Mouse (Mus musculus): ENCODE results near the gene Rnf220.
"Not testable (repeated sequence)": the region's sequence is repeated elsewhere in the genome, so short reads cannot be mapped to it uniquely, and the experiment has no call there.

Rnf220 gene

DNA sequence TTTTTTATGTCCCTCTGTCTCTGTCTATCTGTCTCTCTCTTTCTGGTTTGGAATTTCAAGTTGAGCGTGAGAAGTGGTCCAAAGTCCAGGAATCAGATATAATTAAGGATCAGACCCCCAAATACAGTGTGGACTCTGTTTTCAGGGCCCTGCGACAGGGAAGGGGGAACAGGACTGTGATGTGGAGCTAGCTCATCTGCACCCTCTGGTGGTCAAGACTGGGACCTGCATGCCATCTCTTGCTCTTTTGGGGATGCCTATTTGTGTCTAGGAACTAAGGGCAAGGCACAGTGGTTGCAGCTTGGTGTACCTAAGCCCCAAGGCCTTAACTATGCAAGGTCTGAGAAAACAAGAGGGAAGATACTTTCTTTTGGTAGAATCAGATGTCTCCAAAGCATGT, 229.6 kb downstream of the Rnf220 start:
- peak; percentile 34 for DNase-seq (ENCODE audit: low spot score)

DNA sequence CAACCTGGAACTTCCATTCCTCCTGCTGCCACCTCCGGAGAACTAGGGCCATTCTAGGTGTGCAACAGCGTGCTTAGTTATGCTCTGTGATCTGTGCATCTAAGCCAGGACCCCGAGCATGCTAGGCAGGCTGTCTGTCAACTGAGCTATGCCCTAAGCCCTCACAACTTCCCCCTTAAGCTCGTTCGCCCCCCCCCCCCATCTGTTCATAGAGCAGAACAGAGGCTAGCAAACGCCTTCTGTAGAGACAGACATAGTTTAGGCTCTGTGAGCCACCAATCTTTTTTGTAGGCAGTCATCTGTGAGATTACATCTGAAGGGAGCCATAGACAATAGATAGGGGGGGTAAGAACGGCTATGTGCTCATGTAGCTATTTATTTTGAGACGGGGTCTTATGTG, 233.9 kb downstream of the Rnf220 start:
- DNase-seq (ENCODE audit: low spot score) = no peak

DNA sequence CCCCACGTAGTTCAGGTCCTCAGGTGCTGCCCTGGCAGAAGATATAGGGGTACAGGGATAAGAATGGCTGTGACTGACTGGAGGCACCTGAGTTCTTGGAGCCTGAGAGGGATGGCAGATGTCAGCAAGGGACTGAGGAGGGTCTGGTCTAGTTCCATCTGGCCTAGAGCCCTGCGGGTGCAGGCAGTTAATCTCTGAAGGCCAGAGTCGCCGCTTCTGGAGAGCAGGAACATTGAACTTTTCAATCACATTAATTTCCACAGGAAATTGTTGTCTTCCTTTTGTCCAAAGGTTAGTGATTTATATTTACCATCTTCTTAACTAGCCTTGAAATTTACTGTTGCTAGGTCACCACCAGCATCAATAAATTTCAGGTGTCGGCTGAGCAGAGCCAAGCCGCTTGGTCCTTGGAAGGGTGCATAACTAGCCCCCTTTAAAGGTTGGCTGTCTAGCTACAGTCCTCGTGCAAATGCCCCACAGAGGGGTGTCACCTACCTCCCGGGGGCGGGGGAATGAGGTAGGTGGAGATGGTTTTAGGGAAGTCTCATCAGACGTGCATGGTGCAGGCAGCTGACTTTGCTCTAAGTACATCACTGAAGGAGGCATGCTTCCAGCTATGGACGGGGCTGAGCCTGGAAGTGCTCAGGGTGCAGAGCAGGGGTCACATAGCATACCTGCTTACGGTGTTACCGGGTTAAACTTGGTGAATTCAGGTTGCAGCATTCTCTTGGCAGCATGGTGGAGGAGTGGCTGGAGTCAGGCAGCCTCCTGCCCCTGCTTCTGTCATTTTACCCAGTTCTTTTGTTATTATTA, 234.5 kb downstream of the Rnf220 start:
- no peak for DNase-seq (ENCODE audit: low spot score)

GRCm38 (mm10) chr4:117261222-117261621, 235.6 kb downstream of the Rnf220 start:
- DNase-seq (ENCODE audit: low spot score) = no peak

GRCm38 (mm10) chr4:117259909-117260308, 236.9 kb downstream of the Rnf220 start:
- not testable (repeated sequence) for DNase-seq (ENCODE audit: low spot score)

DNA sequence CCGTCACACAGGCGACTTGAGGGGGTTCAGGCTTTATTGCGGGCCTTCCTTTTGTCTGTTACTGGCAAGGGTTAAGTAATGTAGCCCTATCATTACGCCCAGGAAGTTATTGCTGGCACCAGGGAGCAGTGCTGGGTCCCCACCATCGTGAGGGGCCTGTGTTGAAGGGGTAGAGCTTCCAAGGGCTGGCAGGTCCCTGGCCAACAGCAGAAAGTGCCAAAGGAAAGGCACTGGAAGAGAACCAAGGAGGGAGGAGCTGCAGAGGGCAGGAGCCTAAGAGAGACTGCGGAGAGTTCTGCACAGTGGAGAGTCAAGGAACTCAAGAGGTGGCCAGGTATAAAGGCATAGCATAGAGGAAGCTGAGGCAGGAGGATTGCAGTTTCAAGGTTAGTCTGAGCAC, 242.2 kb downstream of the Rnf220 start:
- DNase-seq (ENCODE audit: low spot score) = no peak

GRCm38 (mm10) chr4:117254017-117254627, 242.7 kb downstream of the Rnf220 start:
- no peak for DNase-seq (ENCODE audit: low spot score)

DNA sequence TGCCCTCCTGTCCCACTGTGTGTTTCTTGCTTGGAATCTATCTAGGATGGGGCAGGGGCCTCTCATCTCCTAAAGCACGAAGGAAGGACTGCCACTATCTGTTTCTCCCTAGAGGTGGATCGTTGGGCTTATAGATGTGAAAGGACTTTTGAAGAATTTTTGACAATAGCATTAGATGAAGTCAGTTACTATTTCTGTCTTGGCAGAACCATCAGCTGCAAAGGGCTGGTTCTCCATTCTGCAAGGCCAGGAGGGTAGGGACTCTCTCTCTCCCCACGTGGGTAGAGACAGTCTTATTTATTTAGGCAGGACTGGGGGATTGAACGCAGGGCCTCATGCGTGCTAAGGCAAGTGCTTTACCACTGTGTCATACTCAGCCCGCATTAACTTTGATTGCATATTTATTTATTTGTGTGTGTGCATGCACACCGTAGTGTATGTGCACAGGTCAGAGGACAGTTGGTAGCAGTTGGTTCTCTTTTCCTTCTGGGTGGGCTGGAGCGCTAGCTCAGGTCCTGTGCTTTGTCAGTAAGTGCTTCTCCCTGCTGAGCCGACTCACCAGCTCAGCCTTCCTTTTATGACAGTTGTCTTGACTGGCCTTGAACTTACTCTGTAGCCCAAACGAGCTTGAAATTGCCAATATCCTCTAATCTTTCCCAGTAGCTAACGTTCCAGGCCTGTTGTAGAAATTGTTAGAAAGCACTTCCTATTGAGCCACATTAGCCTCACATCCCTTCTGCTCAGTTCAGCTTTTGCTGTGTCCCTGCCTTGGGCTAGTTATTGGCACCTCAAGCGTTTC, 243.4 kb downstream of the Rnf220 start:
- no peak for DNase-seq (ENCODE audit: low spot score)

DNA sequence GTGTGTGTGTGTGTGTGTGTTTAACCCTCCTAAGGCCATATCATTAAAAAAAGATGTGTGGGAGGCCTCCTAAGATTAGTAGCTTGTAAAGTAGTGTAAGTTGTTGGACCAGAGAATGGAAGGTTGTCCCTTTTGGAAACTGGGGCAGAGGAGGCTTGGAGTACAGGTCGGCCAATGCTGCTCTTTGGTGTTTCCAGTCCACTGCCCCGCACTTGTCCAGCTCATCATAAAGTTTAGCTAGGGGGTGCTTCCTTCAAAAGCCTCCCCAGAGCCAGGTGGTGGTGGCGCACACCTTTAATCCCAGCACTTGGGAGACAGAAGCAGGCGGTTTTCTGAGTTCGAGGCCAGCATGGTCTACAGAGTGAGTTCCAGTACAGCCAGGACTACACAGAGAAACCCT, 244.1 kb downstream of the Rnf220 start:
- DNase-seq (ENCODE audit: low spot score) = no peak

GRCm38 (mm10) chr4:117252351-117252750, 244.5 kb downstream of the Rnf220 start:
- DNase-seq (ENCODE audit: low spot score) = no peak

- DNase-seq (ENCODE audit: low spot score) = peak; percentile 96
Observed at GRCm38 (mm10) chr4:117251801-117252316, 245.0 kb downstream of the Rnf220 start, which contains the start of the genes Tmem53 and Armh1. Tmem53 (plus strand) TSS chr4:117251951. Armh1 (minus strand) TSS chr4:117252125.

- DNase-seq (ENCODE audit: low spot score) = no peak
Observed at GRCm38 (mm10) chr4:117250982-117251381, 245.9 kb downstream of the Rnf220 start.

DNA sequence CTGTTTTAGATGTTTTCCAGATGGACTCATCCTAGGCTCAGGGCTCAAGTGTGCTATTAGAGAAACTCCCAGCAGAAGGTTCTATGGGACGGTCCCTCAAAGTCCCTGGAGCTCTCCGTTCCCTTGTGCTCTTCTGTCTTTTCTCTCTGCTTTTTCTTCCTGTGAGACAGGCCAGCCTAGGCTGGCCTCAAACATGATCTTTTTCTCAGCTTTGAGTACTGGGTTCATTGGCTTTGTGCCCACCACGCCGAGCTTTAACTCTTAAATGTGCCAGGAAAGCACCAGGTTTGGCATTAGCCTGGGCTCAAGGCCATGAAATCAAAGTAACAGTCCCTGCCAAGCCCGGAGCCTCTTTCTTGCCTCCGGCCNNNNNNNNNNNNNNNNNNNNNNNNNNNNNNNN, 256.0 kb downstream of the Rnf220 start:
- DNase-seq (ENCODE audit: low spot score) = no peak

DNA sequence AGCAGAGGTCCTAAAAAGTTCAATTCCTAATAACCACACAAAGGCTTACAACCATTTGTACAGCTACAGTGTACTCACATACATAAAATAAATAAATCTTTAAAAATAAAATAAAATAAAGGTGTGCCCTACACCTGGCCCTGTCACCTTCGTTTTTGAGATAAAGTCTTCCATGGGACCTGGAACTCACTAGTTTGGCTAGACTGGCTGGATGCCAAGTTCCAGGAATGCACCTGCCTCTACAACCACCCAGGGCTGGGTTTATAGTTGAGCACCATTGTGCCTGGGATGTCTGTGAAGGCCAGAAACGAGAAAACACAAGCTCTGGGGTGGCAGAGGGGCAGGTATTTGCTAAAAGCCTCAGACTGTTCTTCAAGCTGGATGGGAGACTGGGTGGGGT, 257.7 kb downstream of the Rnf220 start:
- DNase-seq (ENCODE audit: low spot score) = no peak

DNA sequence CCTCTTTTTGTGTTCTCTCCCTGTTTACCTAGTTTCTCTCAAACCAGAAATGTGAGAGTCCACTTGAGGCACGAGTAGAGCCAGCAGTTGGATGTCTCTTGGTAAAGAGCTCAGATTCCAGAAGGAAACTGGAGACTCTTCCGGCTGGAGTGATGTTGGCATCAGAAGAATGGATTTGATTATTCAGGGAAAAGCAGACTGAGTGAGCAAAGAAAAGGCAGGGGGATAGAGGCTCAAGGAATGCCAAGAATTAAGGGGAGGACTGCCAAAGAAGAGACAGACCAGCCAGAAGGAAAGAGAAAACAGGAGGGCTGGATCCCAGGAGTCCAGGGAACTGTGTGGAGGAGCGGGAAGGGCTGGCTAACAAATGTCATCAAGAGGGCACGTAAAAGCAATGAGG, 261.0 kb downstream of the Rnf220 start:
- no peak for DNase-seq (ENCODE audit: low spot score)

- no peak for DNase-seq (ENCODE audit: low spot score)
Observed at GRCm38 (mm10) chr4:117234166-117234741, 262.6 kb downstream of the Rnf220 start.

DNA sequence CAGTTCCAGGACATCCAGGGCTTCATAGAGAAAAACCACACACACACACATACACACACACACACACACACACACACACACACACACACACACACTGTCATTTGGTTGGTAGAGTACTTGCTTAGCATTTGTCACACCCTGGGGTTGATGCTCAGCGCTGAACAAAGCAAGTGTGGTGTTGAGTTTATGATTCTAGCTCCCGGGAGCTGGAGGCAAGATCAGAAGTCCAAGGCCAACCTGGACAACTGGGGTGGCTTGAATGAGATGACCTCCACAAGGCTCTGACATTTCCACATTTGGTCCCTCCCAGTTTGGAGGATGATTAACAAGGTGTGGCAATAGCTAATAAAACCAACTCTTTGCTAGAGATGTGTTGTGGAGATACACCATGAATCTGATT, 265.6 kb downstream of the Rnf220 start:
- DNase-seq (ENCODE audit: low spot score) = peak; percentile 61

DNA sequence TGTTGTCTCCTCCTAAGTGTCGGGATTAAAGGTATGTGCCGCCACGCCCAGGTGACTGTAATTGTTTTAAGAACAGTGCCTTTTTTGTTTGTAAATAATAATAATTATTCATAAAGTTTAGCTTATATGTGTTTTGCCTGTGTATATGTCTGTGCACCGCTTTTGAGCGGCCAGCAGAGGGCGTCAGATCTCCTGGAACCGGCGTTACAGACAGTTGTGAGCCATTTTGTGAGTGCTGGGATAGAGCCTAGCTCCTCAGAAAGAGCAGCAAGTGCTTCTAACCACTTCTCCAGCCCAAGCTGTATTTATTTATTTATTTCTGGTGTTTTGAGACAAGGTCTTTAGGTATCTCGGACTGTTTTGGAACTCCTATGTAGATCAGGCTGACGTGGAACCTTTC, 266.5 kb downstream of the Rnf220 start:
- DNase-seq (ENCODE audit: low spot score) = no peak

- no peak for DNase-seq (ENCODE audit: low spot score)
Observed at GRCm38 (mm10) chr4:117229590-117229989, 267.3 kb downstream of the Rnf220 start.

DNA sequence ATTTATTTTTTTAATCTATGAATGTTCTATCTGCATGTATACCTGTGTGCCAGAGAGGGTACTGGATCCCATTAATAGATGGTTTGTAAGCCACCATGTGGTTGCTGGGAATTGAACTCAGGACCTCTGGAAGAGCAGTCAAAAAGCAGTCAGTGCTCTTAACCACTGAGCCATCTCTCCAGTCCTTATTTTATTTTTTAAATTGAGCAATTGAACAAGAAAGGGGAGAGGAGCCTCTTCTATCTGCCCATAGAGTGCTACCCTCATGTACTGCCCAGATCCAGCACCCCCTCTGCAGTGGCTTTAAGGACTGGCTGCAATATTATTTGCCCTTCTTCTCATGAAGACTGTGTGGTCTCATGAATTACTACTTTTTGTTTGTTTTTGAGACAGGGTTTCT, 271.6 kb downstream of the Rnf220 start:
- no peak for DNase-seq (ENCODE audit: low spot score)

GRCm38 (mm10) chr4:117224122-117224521, 272.7 kb downstream of the Rnf220 start:
- DNase-seq (ENCODE audit: low spot score) = no peak

GRCm38 (mm10) chr4:117223001-117223400, 273.9 kb downstream of the Rnf220 start:
- no peak for DNase-seq (ENCODE audit: low spot score)
